Mouse (Mus musculus): ENCODE measurements at regions not wholly inside any gene's neighbourhood (a gene's known extent, or its start where the extent isn't known, plus 50 kb on each side); places are given as distances from the start of the nearest gene placed in this dataset.

DNA sequence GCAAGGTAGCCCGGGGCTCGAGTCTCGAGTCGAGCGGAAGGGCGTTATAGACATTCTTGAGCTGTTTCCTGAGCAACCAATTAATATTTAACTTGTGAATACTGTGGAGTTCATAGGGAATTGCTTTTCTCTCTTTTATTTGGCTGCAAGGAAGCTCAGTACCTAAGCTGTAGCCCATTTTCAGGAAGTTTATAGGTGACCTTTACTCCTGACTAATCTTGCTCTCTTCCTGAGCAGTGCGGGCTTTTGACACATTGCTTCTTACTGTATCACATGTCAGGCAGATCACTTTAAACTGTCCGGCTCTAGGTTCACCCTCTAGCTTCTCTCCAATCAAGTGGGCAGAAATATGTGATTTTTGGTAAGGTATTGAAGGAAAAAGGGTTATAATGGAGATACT is 51.4 kb upstream of the Pard3b start:
- H3K4me2 ChIP-seq, result no peak overlapping the region
- no peak overlapping the region for H3K4me3 ChIP-seq (replicated peaks)
- H3K27ac ChIP-seq, result no peak overlapping the region
- H3K9me3 ChIP-seq, result no peaks in the 10 kb centered on the region
- no peak overlapping the region for H3K9ac ChIP-seq
- H3K27me3 ChIP-seq, result no peaks in the 10 kb centered on the region
- H3K36me3 ChIP-seq (replicated peaks), result no peaks in the 10 kb centered on the region
- ATAC-seq (ENCODE audit: low FRiP score), result no peak
- H3K4me1 ChIP-seq, result no peaks in the 10 kb centered on the region
- WGBS, result 86% methylated on average over 8 of the region's 8 CpGs
